Mouse (Mus musculus) spleen, adult 12 weeks (tissue): ENCODE results near the gene Espl1.

Experiments
- DNase-seq: peaks from one replicate; pipeline ENCODE4 v3.0.0; 2022; ENCODE audit warnings: low spot score

Espl1 gene

DNA sequence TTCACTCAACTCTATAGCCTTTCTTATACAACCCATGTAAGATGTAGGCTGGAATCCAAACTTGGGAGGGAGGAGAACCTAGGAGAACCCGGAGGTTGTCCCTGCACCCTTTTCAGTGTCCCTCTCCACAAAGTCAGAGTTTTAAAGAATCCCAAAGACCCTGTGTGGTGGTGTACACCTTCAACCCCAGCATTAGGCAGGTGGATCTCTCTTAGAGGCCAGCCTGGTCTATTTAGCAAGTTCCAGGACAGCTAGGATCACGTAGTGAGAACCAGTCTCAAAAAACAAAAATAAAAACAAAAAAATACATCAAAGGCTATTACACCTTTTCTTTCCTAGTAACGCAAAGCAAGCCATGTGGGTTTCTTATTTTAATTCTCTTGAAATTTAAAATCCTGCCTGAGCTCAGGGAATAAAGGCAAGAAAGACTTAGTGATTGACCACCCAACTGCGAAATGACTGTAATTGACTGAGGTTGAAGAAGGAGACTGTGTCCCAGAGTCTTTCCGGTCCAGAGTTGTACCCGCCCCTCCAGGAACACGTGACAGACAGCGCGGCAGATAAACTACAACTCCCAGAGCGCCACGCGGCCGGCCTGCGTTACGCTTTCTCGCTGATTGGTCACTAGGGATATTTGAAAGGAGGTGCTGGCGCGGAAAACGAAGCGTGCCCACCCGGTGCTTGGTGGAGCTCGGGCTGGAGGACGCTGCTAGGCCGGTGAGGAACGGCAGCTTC, at the start of gene Espl1:
Gene Espl1 (plus strand): TSS at position 634 of the 735 bp plus-strand sequence.
- peak; percentile 89 for DNase-seq

DNA sequence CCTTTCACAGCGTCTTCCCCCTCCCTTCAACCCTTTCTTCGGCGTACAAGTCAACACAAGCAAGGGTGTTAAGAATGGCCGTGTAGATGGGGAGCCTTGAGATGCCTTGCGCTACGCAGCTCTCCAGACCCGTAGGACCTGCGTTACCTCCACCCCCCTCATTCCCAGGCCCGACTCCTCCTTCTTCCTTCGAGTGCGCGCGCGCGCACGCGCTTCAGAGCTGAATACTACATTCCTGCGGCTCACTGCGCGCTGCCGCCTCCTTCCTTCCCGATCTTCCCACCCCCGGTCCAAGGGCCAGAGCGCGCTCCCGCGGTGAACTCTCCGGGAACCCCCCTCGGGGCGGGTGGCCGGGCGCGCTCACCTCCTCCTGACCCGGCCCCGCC, 49.2 kb upstream of the Espl1 start:
- peak; percentile 35 for DNase-seq

DNA sequence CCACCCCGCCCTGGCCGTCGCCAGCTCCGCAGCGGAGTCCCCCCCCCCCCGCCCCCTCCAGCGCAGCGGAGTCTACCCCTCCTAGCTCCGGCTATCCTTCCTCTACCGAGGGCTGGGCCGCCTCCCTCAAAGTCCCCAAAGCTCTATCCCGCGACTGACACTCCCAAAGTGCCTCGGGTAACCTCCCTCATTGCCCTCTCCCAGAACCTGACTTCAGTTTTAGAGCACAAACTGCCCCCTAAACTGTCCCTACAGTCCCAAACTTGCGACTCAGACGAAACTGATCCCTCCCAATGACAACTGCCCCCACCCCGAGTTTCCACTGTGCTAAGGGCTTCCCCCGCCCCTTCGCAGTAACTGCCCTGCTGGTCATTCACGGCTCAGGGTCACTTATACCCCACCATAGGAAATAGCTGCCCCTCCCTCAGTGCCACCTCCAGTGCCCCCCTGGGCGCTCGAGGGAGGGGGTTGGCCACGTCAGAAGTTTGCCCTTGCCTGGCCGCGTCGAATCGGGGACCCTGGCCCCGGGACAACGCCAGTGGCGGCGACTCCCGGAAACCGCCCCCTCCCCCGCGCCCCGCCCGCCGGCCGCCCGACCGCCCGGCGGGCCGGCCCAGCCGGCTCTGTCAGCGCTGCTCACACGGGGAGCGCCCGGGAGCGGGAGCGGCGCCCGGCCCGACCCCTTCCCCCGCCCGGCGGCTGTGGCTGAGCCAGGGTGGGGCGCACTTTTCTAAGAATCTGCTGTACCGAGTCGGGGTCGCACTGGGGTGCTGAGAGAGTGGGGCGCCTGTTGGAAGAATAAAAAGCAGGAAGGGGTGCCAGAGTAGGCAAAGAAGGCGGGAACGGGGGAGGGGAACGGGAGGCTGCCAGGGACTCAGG, 48.6 kb upstream of the Espl1 start:
- DNase-seq = no peak

DNA sequence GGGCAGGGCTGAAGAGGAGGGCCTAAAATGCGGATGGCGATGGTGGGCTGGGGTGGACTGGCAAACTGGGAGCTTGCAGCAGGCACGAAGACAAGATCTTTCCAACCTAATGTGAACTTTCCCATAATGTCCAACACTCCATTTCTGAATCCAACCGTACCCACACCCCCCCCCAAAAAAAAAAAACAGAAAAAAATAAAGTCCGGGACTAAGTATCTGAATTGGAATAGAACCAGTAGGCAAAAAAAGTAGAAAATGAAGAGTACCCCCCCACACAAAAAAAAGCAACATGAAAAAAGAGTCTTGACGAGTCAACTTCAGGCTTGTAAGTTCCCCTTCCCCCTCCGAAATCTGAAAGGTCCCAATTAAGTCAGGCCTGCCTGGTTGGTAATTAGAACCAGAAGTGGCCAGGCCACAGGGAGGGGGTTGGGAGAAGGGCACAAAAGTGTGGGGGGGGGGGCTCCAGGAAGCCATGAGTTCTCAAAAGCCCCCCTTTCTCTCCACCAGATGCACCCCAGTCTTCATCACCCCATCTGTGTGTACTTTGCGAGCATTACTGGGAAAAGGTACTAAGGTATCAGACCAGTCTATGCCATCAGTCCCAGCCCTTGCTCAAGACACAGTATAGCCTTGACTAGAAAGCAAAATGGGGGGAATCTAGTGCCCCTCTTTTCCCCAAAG, 47.8 kb upstream of the Espl1 start:
- no peak for DNase-seq

DNA sequence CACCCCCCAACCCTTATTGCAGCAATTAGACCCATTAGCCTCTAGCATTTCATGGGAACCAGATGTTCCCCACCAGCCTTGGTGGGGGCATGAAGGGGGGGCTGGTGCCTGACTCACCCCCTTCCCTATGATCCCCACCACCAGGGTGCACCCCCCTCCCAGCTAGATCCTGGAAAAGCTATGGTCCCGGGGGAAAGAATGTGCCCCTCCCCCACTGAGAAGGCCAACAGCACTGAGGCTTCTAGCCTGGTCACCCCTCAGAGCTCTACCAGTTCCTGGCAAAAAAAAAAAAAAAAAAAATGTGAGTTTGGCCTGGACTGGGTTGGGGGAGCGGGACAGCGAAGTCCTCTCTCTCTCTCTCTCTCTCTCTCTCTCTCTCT, 47.3 kb upstream of the Espl1 start:
- no peak for DNase-seq

DNA sequence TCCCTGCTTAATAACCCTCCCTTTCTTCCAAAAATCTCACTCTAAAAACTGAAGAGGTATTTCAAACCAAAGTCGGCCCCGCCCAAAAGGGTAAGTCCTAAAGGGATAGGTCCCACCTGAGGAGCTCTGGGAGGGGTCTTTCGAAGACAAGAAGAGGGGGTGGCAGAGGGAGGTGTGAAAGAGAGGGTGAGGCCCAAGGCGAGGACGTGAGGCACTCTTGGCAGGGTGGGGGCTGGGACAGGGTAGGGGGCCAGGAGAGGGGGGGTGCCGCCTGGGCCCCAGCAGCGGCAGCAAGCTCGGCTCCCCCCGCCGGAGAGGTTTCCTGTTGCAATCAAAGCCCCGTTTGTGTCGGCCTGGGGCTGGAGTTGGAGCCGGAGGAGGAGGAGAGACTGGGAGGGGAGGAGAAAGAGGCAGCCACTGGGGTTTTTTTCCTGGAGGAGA, 46.8 kb upstream of the Espl1 start:
- no peak for DNase-seq

DNA sequence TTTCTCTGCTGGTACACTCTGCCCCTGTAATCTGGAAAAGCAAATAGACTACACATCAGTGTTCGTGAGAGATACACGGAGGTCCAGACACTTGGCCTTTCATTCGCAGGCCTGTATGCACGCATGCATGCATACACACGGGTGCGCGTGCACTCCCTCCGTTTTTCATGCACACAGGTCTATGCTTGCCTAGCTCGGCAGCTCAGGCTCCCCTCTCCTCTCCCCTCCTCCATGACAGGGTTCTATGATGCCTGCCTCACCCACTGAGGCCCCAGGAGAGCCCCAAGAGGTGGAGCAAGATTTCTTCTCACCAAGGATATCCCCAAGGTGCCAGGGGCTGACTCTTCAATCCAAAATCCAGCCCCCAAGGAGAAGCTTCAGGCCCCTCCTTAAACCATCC, 46.1 kb upstream of the Espl1 start:
- DNase-seq = no peak

DNA sequence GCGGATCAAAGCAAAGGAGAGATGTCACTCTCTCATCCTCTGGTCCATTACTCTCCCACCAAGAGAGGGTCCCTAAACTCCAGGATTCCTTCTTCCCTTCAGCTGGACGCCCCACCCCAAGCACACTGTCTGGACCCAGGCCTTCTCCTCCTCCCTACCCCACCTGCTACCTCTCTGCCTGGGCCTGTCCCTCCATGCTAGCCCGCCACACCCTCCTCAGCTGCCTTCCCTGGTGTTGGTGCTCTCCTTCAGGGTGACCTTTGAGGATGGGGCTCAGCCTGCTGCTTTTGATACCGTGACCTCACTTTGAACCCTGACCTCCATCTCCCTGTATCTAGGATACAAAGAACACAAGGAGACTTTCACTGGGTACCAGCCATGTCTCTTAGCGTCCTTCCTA, 45.5 kb upstream of the Espl1 start:
- no peak for DNase-seq

DNA sequence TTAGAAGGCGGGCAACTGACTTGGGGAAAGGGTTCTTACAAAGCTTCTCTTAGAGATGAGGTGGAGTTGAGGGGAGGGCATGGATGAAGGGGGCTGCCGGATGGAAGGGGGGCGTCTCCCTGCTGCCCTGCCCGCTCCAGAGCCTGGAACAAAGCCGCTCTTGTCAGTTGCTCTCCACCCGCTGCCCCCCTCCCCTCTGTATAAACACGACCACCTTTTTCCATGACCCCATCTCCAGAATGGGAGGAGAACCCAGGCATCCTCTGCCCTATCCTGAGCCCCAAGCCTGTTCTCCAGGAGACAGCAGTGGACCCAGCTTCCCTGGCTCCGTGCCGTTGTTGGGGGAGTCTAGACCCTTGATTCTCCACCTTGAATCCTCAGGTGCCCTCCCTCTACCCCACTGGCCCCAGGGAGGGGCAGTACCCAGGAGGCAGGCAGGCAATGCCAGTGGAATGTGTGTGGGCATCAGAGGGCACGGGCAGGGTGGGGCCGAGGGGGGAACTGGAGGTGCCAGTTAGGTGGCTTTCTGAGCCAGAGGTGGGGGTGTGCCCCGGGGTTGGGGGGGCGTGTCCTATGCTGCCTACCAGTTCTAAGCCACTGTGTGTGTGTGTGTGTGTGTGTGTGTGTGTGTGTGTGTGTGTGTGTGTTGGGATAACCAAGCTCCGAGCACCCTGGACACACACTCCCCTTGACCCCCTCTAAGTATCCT, 40.4 kb upstream of the Espl1 start:
- no peak for DNase-seq

DNA sequence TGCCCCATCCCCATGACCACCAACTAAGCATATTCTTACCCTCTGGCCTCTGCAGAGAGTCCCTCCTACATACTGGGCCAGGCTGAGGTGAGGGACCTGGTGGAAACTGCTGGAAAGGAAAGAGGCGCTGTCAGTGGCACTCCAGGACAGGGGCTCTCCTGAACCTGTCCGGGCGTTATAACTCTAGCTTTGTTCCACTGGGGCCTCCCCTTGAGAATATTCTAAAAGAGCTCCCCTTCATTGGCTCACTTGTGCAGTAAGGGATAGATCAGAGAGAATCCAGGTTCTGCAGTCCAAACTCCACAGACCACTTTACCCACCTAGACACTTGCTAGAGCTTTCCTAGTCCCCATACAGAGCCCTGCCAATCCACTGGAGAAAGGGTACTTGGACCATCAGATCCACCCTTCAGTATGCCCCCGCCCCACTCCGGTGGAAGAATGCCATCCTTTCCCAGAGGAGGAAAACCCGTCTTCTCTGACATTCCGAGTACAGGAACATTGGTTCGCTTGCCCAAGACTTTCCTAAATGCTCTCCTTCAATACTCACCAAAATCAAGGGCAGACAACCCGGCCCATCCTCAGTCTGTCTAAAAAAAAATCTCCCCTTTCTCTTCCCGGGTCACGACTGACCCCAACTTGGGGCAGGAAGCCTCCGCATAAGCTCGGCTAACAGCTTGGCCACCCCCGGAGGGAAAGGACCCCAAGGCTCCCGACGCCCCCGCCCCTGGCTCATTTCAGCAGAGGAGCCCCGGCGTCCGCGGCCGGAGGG, 39.5 kb upstream of the Espl1 start:
- no peak for DNase-seq

DNA sequence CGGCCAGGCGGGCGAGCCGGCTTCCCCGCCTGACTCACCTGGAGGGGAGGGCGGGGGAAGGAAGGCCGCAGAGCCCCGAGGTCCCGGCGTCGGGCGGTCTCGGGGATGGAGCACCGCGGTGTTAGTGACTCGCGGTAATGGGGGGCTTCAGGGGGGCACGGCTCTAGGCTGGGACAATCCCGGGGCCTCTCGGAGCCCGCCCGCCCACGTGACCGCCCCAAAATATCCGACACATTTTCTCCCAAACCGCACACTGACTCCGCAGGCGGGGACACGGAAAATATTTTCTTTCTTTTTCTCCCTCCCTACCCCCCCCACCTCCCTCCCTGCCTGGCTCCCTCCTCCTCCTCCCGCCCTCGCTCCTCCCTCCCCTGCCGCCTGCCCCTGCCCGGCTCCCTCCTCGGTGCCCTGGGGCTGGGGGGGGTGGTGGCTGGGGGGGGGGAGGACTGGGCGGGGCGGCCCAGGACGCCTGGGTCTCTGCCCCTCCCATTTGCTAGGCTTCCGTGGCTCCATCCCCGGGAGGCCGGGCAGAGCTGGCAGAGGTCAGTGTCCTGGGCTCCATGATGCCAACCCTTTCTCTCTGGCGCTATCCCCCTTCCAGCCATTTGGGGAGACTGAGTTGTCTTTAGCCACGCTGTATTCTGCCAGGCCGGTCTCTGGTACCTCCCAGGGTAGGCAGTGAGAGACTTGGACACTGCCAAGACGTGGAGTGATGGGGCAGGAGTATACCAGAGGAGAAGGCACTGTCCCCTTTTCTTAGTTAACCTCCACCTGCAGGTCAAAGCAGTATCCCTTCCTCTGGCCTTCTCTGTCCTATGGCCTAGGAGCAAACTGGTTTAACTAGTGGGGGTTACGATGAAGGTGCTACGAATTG, 38.6 kb upstream of the Espl1 start, which contains the start of gene Rarg:
Gene Rarg (minus strand): TSS at position 316 of the 874 bp plus-strand sequence.
- no peak for DNase-seq

DNA sequence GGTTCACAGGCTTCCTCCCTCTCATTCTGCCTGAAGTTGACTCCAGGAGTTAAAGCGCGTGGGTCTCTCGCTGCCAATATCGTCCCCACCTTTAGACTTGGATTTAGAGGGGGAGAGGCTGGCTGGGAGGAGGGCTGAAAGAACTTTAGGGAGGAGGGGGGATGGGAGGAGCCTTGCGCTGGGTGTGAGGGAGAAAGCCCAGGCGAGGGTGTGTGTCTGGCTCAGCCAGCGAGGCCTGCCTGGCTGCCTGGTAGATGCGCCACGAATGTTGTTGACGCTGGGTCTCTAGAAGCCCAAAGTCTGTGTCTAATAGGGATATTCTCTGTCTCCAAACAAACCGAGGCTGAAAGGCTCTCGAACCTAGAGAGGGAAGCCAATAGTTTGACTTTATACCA, 38.0 kb upstream of the Espl1 start:
- DNase-seq = no peak

DNA sequence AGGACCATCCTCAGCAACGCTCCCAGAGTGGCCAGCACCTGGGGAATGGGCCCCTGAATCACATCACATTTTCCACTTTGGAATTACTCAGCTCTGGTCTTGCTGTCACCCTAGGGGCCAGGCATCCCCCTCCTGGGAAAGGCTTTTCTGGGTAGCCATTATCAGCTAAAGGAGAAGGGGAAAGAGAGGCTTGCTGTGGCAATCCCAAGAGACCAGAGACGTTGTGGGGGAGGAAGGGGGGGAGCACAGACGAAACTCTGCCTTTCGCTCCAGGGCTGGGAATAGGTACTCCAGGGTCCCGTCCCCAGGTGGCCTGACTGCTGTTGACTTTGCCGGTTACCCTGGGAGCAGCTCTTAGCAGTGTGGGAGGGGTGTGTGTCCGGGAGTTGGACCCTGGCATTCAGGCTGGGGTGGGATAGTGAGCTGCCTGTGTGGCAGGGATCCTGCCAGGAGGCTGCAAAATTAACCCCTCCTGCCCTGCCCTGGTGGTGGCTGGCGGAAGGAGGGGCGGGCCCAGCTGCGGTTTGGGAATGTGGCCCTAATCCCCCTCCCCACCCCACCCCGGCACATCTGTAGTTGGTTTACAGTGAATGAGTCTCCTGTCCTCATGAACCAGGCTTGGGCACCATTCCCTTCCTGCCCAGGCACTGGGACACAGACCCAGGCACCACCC, 37.3 kb upstream of the Espl1 start:
- DNase-seq = no peak

DNA sequence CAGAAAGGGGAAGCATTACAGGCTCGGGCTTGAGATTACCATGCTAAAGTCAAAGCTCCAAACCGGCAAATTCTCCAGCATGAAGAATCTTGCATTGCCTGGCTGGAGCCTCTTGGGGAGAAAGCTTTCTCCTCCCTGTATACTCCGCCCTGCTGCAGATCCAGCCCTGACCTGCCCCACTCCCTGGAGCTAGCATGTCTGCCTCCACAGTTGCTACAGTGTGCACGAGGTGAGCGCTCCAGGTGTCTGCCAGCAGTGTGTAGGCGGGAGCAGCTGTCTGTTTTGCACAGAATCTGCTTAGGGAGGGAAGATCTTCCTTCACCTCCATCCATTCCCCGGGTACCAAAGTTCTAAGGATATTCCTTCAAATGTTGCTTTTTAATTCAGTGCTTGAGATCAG, 33.5 kb upstream of the Espl1 start:
- no peak for DNase-seq

DNA sequence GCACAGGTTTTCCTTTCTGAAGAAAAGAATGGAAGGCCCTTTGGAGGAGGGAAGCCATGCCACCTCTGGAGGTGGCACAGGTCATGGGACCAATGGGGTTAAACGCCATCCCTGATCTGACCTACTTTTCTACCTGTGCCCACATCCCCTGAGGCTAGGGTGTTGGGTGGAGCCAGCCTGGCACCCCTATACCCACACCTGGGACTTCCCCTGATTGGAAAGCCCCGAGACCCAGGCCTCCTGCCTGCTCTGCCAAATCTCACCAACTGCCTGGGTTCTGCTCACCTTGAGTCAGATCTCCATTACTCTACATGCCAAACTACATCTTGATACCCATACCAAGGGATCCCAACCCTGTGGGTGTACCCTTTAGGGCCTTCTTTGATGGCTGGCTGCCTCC, 33.0 kb upstream of the Espl1 start:
- DNase-seq = no peak

DNA sequence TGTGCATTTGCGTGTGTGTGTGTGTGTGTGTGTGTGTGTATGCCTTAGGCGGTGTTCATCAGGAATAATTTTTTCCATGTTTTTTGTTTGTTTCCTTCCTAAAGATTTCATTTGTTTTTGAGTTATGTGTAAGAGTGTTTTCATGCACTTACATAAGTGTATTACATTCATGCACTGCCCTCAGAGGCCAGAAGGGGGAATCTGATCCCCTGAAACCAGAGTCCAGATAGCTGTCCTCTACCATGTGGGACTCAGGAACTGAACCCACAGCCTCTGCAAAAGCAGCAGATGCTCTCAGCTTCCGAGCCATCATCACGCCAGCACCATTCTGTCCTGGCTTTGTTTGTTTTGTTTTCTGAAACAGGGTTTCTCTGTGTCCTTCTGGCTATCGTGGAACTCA, 30.5 kb upstream of the Espl1 start:
- DNase-seq = no peak

DNA sequence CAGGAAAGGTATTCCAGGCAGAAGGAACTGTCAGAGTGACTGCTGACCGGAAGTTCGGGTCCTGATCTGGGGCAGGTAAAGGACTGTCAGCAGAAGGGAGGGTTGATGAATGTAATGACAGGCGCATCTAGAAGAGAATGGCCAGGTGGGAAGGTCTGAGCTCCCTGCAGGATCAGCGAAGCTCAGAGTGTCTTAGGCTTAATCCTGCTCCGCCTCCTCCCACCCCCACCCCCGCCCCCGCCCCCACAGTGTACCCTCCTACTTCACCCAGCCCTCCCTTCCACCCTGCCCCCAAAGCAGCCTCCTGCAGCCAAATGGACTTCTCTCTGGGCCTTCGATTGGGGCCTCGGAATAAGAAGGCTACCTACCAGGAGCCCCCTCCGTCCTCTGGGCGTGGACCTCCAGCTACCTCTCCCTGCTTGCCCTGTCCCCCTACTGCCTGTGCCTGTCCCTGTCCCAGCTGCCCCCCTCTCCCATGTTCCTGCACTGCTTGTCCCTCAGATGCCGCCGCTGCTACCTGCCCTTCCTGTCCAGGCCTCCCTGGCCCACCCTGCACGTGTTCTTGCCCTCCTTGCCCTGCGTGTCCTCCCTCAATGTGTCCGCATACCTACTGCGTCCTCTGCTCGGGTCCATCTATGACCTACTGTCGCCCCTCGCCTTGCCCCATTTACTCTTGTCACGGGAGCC, 25.6 kb upstream of the Espl1 start, which contains the start of gene Gm9918:
Gene Gm9918 (plus strand): TSS at position 290 of the 687 bp plus-strand sequence.
- DNase-seq = no peak

DNA sequence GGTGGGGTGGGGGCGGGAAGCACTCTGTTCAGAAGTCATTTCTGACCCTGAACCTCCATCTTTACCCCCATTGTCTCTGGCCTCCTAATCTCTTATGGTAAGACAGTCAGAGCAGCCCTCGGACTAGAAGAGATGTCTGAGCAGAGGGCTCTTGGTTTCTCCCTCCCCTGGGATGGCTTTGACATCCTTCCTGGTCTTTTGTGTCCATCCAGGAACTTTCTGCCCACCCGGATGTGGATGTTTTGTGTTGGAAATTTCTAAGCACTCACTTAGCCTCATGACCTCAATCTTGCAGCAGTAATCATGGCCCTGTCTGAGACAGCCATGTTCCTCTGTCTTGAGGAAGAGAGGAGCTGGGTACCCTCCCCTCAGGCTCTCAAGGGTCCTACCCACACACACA, 24.6 kb upstream of the Espl1 start:
- no peak for DNase-seq
